Mouse (Mus musculus) ES-Bruce4 (cell line): ENCODE measurements around the gene Zfp710. TPM values are rescaled to one million over a fixed set of nuclear protein-coding genes. Genes with fewer than 3 reads are reported as not detected.
"Not testable (repeated sequence)": the region's sequence is repeated elsewhere in the genome, so short reads cannot be mapped to it uniquely, and the experiment has no call there.

Source experiments
- H3K27ac ChIP-seq: 2 replicates; pipeline ENCODE4 v1.5.1; 2012; ENCODE audit warnings: low read length, inconsistent platforms; ENCODE audit not compliant: insufficient read depth
- H3K27me3 ChIP-seq: 2 replicates; pipeline ENCODE4 v1.6.1; 2012; ENCODE audit warnings: mild to moderate bottlenecking, low read length, inconsistent platforms; ENCODE audit not compliant: control insufficient read depth, poor library complexity, insufficient read depth, severe bottlenecking
- H3K36me3 ChIP-seq: 2 replicates; pipeline ENCODE4 v1.6.1; 2012; ENCODE audit warnings: inconsistent platforms, mild to moderate bottlenecking, low read length, moderate library complexity; ENCODE audit not compliant: control insufficient read depth, poor library complexity, insufficient read depth, severe bottlenecking
- H3K4me1 ChIP-seq: one replicate; pipeline ENCODE4 v1.8.1; 2011; ENCODE audit warnings: low read length; ENCODE audit not compliant: control insufficient read depth, insufficient read depth
- H3K4me3 ChIP-seq: 2 replicates; pipeline ENCODE4 v1.5.1; 2011; ENCODE audit warnings: low read depth, mild to moderate bottlenecking, low read length
- H3K9ac ChIP-seq: 2 replicates; pipeline ENCODE4 v1.6.1; 2012; ENCODE audit warnings: low read depth, mild to moderate bottlenecking, inconsistent platforms; ENCODE audit not compliant: poor library complexity, severe bottlenecking
- H3K9me3 ChIP-seq: replicated peaks from 2 replicates; pipeline ENCODE4 v1.6.1; 2012; ENCODE audit warnings: mild to moderate bottlenecking, low read length, inconsistent platforms; ENCODE audit not compliant: control insufficient read depth, poor library complexity, insufficient read depth, severe bottlenecking
- CTCF ChIP-seq: IDR thresholded peaks from one replicate; pipeline ENCODE4 v1.8.1; 2011; ENCODE audit warnings: low read depth, low read length
- EP300 ChIP-seq: IDR thresholded peaks from 2 replicates; pipeline ENCODE4 v1.6.1; 2011; ENCODE audit warnings: low read depth, low read length; ENCODE audit not compliant: insufficient read depth
- POLR2A ChIP-seq: IDR thresholded peaks from one replicate; pipeline ENCODE4 v1.8.1; 2011; ENCODE audit warnings: low read length; ENCODE audit not compliant: insufficient read depth
- polyA plus RNA-seq: library from polyadenylated mRNA; stranded (reverse); fragments of >200 nt; gene quantifications from 2 replicates; pipeline ENCODE4 v1.2.4, GENCODE M21; 2011; ENCODE audit warnings: low read depth; ENCODE audit not compliant: missing spikeins, insufficient read depth, insufficient read length

Gene Zfp710
- 80.1 and 86.7 TPM in 2 replicates for polyA plus RNA-seq

DNA sequence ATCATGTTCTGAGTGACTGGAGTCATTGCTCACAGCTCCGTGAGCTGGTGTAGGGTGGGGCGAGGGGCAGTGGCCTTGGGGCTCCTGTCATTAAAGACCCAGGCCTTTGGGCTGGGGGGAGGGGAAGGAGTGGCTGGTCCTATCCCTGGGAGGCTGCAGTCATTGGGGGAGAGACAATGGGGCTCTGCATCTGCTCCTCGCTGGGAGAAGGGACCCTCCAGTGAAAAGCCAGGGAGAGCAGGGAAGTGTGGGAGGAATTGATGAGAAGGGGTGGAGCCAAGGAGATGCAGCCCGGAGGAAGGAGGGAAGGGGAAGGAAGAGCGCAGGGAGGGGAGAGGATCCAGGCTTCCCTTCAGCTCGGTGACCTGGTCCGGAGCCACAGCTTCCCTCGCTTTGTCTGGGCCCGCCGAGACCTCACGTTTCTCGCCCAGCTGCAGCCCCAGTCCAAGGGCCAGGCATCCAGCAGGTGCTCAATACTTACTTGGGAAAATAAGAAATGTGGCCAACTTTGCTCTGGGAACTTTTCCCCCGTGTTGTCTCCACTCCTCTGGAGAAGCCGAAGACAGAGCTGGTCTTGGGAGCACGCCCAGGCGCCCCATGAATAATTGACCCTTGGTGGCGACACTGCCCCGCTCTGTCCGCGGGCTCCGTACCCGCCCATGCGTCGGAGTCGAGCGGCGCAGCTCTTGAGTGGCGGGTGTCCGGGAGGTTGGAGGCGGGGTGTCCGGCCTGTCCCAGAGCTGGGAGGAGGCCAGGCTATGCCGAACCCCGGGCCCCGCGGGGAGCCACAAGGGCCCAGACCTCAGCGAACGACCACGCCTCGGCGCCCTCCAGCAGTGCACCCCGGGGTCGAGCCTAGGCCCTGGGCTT lies at the start of gene Zfp710:
TSS of gene Zfp710 (plus strand) at position 294 of the 870 bp plus-strand sequence.
- TF ChIP-seq EP300: peak; percentile 78
- peak; percentile 94 for TF ChIP-seq POLR2A
- TF ChIP-seq CTCF: no peak
- peak within 1 kb of the TSS; percentile 93 for H3K4me3 ChIP-seq
- H3K4me1 ChIP-seq: peaks cover 4% of the 10 kb centered on the region

DNA sequence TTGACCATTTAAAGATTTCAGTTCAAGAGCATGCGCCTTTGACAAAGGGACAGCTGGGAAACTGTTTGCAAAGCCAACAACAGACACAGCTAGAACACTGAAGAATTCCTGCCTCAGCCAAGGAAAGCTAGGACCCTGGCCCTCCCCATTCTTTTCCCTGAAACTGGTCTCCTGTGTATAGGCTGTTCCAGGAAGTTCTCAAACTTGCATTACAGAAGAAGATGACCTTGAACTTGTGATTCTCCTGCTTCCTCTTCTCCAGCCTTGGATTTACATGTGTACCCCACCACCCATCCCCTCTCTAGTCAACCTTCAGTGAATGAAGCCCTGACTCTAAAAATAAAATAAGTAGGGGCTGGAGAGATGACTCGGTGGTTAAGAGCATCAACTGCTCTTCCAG lies 49.3 kb upstream of the Zfp710 start:
- Histone ChIP-seq H3K4me3 (no peak overlapping the region), H3K27ac (no peak overlapping the region), H3K4me1 (peaks cover 2% of the 10 kb centered on the region), H3K9ac (no peak overlapping the region), H3K27me3 (no peaks in the 10 kb centered on the region), H3K36me3 (no peaks in the 10 kb centered on the region), H3K9me3 (no peaks in the 10 kb centered on the region)
- TF ChIP-seq CTCF (no peak), POLR2A (no peak), EP300 (no peak)

More for the DNA sequence above, at the start of gene Zfp710:
- Histone ChIP-seq H3K27ac (peak within 1 kb of the TSS; percentile 97), H3K36me3 (no peaks in the 10 kb centered on the region), H3K27me3 (no peaks in the 10 kb centered on the region), H3K9ac (peak within 1 kb of the TSS; percentile 95), H3K9me3 (no peaks in the 10 kb centered on the region)

DNA sequence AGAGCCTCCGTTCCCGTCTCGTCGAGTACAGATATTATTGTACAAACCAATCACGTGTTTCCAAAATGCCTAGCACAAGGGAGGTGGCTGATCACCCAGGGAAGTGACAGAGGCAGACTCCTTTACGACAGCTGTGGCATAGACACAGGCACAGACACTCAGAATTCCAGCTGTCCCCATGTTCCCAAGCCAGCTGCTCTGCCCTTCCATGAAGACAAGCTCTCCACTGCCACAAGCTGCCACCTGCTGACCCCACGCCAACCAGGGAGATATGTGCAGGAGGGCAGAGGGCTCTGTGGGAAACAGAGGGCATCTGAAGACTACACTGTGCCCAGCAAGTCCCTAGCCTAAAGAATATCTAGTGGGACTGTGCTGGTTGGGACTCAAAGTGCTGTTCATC lies 37.9 kb upstream of the Zfp710 start:
- Histone ChIP-seq H3K36me3 (no peaks in the 10 kb centered on the region), H3K27ac (no peak overlapping the region), H3K27me3 (no peaks in the 10 kb centered on the region), H3K4me3 (no peak overlapping the region), H3K9ac (no peak overlapping the region), H3K9me3 (no peaks in the 10 kb centered on the region), H3K4me1 (no peaks in the 10 kb centered on the region)
- TF ChIP-seq POLR2A (no peak), CTCF (no peak), EP300 (no peak)

DNA sequence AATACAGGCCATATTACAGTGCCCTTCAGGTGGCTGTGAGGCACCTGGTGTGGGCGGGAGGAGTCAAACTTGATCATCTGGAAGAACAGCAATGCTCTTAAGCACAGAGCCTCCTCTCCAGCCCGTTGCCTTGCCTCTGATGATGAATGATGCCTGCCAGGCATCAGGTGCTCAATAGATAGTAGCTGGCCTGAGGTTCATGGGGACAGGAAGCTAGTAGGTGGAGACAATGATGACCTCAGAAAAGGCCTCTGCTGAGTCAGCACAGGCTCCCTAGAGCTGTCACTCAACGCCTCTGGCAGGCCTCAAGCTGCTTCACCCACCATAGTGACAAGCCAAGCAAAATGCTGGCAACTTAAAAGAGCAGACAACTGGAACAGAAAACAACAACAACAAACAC lies 36.9 kb upstream of the Zfp710 start:
- Histone ChIP-seq H3K4me3 (no peak overlapping the region), H3K27me3 (no peaks in the 10 kb centered on the region), H3K4me1 (no peaks in the 10 kb centered on the region), H3K27ac (no peak overlapping the region), H3K9me3 (no peaks in the 10 kb centered on the region), H3K36me3 (no peaks in the 10 kb centered on the region), H3K9ac (no peak overlapping the region)
- TF ChIP-seq POLR2A (no peak), CTCF (no peak), EP300 (no peak)

DNA sequence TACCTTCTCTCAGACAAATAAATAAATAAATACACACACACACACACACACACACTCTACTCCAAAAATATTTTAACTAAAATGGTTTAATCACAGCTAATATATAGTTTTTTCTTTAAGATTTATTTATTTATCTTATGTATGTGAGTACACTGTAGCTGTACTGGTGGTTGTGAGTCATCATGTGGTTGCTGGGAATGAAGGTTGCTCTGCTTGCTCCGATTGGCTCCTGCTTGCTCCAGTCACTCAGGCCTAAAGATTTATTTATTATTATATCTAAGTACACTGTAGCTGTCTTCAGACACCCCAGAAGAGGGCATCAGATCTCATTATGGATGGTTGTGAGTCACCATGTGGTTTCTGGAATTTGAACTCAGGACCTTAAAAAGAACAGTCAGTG lies 36.1 kb upstream of the Zfp710 start:
- not testable (repeated sequence) for H3K9me3 ChIP-seq, H3K4me3 ChIP-seq, H3K36me3 ChIP-seq, H3K4me1 ChIP-seq, H3K27ac ChIP-seq, H3K27me3 ChIP-seq, H3K9ac ChIP-seq

DNA sequence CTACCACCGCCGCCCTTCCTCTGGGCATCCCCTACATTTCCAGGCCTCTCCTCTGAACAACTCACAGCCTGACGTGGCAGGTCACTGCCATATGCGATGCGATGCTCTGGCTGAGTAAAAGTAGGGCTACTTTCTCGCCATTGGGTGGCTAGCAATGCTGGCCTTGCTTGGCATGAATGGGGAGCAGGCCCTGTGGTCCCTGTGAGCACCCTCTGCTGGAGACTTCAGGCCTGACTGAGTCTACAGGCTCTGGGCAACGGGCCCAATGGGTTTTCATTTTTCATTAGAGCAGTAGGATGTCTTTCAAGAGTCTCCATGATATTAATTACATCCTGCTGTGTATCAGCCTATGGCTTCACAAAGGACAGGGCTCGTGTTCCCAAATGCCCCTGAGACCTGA lies 30.1 kb upstream of the Zfp710 start:
- Histone ChIP-seq H3K9ac (0 out of 2 replicates have a peak overlapping the region, but pooled peaks have one; percentile 3), H3K36me3 (no peaks in the 10 kb centered on the region), H3K27ac (no peak overlapping the region), H3K27me3 (no peaks in the 10 kb centered on the region), H3K4me1 (no peaks in the 10 kb centered on the region), H3K4me3 (peak overlapping the region; percentile 57), H3K9me3 (no peaks in the 10 kb centered on the region)
- peak; percentile 81 for TF ChIP-seq CTCF
- no peak for TF ChIP-seq EP300
